Mouse (Mus musculus) adrenal gland, postnatal 10 days (tissue): ENCODE results near the gene Hoxb4. TPM values are rescaled to one million over a fixed set of nuclear protein-coding genes. Genes with fewer than 3 reads are reported as not detected.

Source experiments
- DNase-seq: peaks from one replicate; pipeline ENCODE4 v3.0.0; 2021; ENCODE audit warnings: mixed read lengths
- total RNA-seq, 2 experiments: library from RNA; stranded (reverse); gene quantifications; 2 replicates each; pipeline ENCODE4 v1.2.3; 2021

Gene Hoxb4
- total RNA-seq, 2 experiments from 2014 or later = 8.4 to 15.9 TPM

GRCm38 (mm10) chr11:96284774-96285734 is 33.0 kb upstream of the Hoxb4 start:
- DNase-seq = peak; percentile 84

- peak; percentile 90 for DNase-seq
These were observed 32.0 kb upstream of the Hoxb4 start, which contains the start of gene Hoxb7 for GRCm38 (mm10) chr11:96285771-96286738. TSS of gene Hoxb7 (plus strand) at chr11:96286623.

GRCm38 (mm10) chr11:96286739-96287385 is 31.2 kb upstream of the Hoxb4 start:
- DNase-seq = peak; percentile 69

GRCm38 (mm10) chr11:96287411-96287810 is 30.7 kb upstream of the Hoxb4 start:
- DNase-seq = no peak

GRCm38 (mm10) chr11:96288455-96289221 is 29.4 kb upstream of the Hoxb4 start:
- no peak for DNase-seq

- DNase-seq = no peak
These were observed 28.8 kb upstream of the Hoxb4 start for GRCm38 (mm10) chr11:96289293-96289692.

GRCm38 (mm10) chr11:96289837-96290236 is 28.2 kb upstream of the Hoxb4 start:
- no peak for DNase-seq

- no peak for DNase-seq
These were observed 27.2 kb upstream of the Hoxb4 start for GRCm38 (mm10) chr11:96290705-96291355.

- peak; percentile 86 for DNase-seq
These were observed 26.1 kb upstream of the Hoxb4 start, which contains the start of gene Hoxb6 for GRCm38 (mm10) chr11:96291681-96292564. TSS of gene Hoxb6 (plus strand) at chr11:96292476.

GRCm38 (mm10) chr11:96292565-96293301 is 25.3 kb upstream of the Hoxb4 start:
- DNase-seq = no peak

GRCm38 (mm10) chr11:96293302-96293921 is 24.7 kb upstream of the Hoxb4 start:
- no peak for DNase-seq

GRCm38 (mm10) chr11:96294245-96295091 is 23.6 kb upstream of the Hoxb4 start:
- DNase-seq = peak; percentile 91

- DNase-seq = no peak
These were observed 22.8 kb upstream of the Hoxb4 start for GRCm38 (mm10) chr11:96295092-96295835.

- no peak for DNase-seq
These were observed 21.1 kb upstream of the Hoxb4 start for GRCm38 (mm10) chr11:96296997-96297396.

- DNase-seq = no peak
These were observed 20.6 kb upstream of the Hoxb4 start for GRCm38 (mm10) chr11:96297428-96297827.

- no peak for DNase-seq
These were observed 20.0 kb upstream of the Hoxb4 start for GRCm38 (mm10) chr11:96297968-96298635.
